Mouse (Mus musculus) bone marrow, adult 2 months (tissue): ENCODE measurements around the gene Bcl11a.

Experiments
- CTCF ChIP-seq: fragments of 200-500 bp; IDR thresholded peaks from 2 replicates; pipeline ENCODE4 v1.5.1; 2011; ENCODE audit warnings: low read length, control low read depth; ENCODE audit not compliant: control insufficient read depth, insufficient read depth
- POLR2A ChIP-seq: fragments of 200-500 bp; IDR thresholded peaks from 2 replicates; pipeline ENCODE4 v1.6.1; 2011; ENCODE audit warnings: low read depth, mild to moderate bottlenecking, control low read depth, low read length, borderline replicate concordance; ENCODE audit not compliant: control insufficient read depth

GRCm38 (mm10) chr11:24142316-24142715, 64.5 kb downstream of the Bcl11a start:
- TF ChIP-seq CTCF (no peak), POLR2A (no peak)
